ENCODE assay signal across 22 mouse cellular contexts in genomic region chr15:50580811-50581210, GRCm38 (mm10).
DNase-seq lines count a peak whose midpoint lies in the region; ATAC-seq and TF ChIP-seq lines count a peak whose summit lies in the region.
"Had no signal": no experiment of that assay in that cellular context is flagged by ENCODE, and none has a peak within 500 bp of the region (broad histone marks: within the 10 kb centered on the region; RNA-seq: fewer than 3 reads in every experiment).

No protein-coding gene starts in this region.

- H3K9me3 ChIP-seq in heart, embryonic 12.5 days (replicated peaks): no peaks in the 10 kb centered on the region
- no peaks in the 10 kb centered on the region for H3K9me3 ChIP-seq in liver, embryonic 11.5 days (ENCODE audit: control insufficient read depth, low read length)
- no peaks in the 10 kb centered on the region for H3K9me3 ChIP-seq in liver, embryonic 13.5 days (replicated peaks)
- H3K9me3 ChIP-seq: intestine, embryonic 15.5 days had no signal

- no peak overlapping the region for H3K27ac ChIP-seq in heart, embryonic 12.5 days (ENCODE audit: poor library complexity, severe bottlenecking)
- no peak overlapping the region for H3K27ac ChIP-seq in heart, adult 2 months
- no peak overlapping the region for H3K27ac ChIP-seq in liver, embryonic 11.5 days (ENCODE audit: low read depth, low read length)
- no peak overlapping the region for H3K27ac ChIP-seq in liver, embryonic 13.5 days
- H3K27ac ChIP-seq: embryonic facial prominence, embryonic 12.5 days; embryonic facial prominence, embryonic 15.5 days; hindbrain, embryonic 10.5 days; hindbrain, embryonic 13.5 days; intestine, embryonic 15.5 days had no signal

- H3K36me3 ChIP-seq in heart, embryonic 12.5 days: no peaks in the 10 kb centered on the region
- H3K36me3 ChIP-seq in heart, adult 2 months (ENCODE audit: control insufficient read depth, insufficient read depth, low read length): no peaks in the 10 kb centered on the region
- no peaks in the 10 kb centered on the region for H3K36me3 ChIP-seq in liver, embryonic 11.5 days (ENCODE audit: control insufficient read depth, insufficient read depth, low read length)
- no peaks in the 10 kb centered on the region for H3K36me3 ChIP-seq in liver, embryonic 13.5 days
- H3K36me3 ChIP-seq: embryonic facial prominence, embryonic 12.5 days; embryonic facial prominence, embryonic 15.5 days; hindbrain, embryonic 10.5 days; hindbrain, embryonic 13.5 days; intestine, embryonic 15.5 days had no signal

- no peak overlapping the region for H3K4me2 ChIP-seq in heart, embryonic 12.5 days
- no peak overlapping the region for H3K4me2 ChIP-seq in liver, embryonic 11.5 days
- H3K4me2 ChIP-seq in liver, embryonic 13.5 days: no peak overlapping the region
- H3K4me2 ChIP-seq: embryonic facial prominence, embryonic 12.5 days; embryonic facial prominence, embryonic 15.5 days; hindbrain, embryonic 13.5 days; intestine, embryonic 15.5 days had no signal

- no peak for TF ChIP-seq POLR2A in heart, adult 2 months (IDR thresholded peaks at IDR 0.05; ENCODE audit: insufficient read depth, low read depth, low read length)

- no peak overlapping the region for H3K9ac ChIP-seq in heart, embryonic 12.5 days
- H3K9ac ChIP-seq in heart, adult 2 months (ENCODE audit: low read depth, low read length): no peak overlapping the region
- no peak overlapping the region for H3K9ac ChIP-seq in liver, embryonic 11.5 days (ENCODE audit: low read depth, low read length)
- H3K9ac ChIP-seq in liver, embryonic 13.5 days: no peak overlapping the region
- H3K9ac ChIP-seq: embryonic facial prominence, embryonic 12.5 days; embryonic facial prominence, embryonic 15.5 days; forebrain, postnatal 0 days; hindbrain, embryonic 13.5 days; intestine, embryonic 15.5 days had no signal

- H3K4me1 ChIP-seq in heart, embryonic 12.5 days (replicated peaks): no peaks in the 10 kb centered on the region
- no peaks in the 10 kb centered on the region for H3K4me1 ChIP-seq in heart, adult 2 months (ENCODE audit: control insufficient read depth, insufficient read depth, low read length)
- no peaks in the 10 kb centered on the region for H3K4me1 ChIP-seq in liver, embryonic 11.5 days (replicated peaks; ENCODE audit: control insufficient read depth, insufficient read depth, low read length)
- no peaks in the 10 kb centered on the region for H3K4me1 ChIP-seq in liver, embryonic 13.5 days (replicated peaks)
- H3K4me1 ChIP-seq: embryonic facial prominence, embryonic 12.5 days; embryonic facial prominence, embryonic 15.5 days; hindbrain, embryonic 10.5 days; hindbrain, embryonic 13.5 days; intestine, embryonic 15.5 days had no signal

- TF ChIP-seq EP300 in heart, adult 2 months (IDR thresholded peaks at IDR 0.05; ENCODE audit: insufficient read depth, low read depth, low read length): no peak

- H3K79me2 ChIP-seq in heart, adult 2 months (replicated peaks; ENCODE audit: control insufficient read depth, insufficient read depth, low read length): no peaks in the 10 kb centered on the region

- H3K4me3 ChIP-seq in heart, embryonic 12.5 days: no peak overlapping the region
- H3K4me3 ChIP-seq in heart, adult 2 months: no peak overlapping the region
- no peak overlapping the region for H3K4me3 ChIP-seq in liver, embryonic 11.5 days (ENCODE audit: low read depth, low read length)
- H3K4me3 ChIP-seq in liver, embryonic 13.5 days (replicated peaks): no peak overlapping the region
- H3K4me3 ChIP-seq: embryonic facial prominence, embryonic 12.5 days; embryonic facial prominence, embryonic 15.5 days; hindbrain, embryonic 10.5 days; hindbrain, embryonic 13.5 days; intestine, embryonic 15.5 days had no signal

- DNase-seq in heart, adult 2 months: no peak
- DNase-seq in liver, embryonic 11.5 days (ENCODE audit: low spot score): no peak
- DNase-seq in liver, embryonic 13.5 days: peak; percentile 27
- DNase-seq in frontal cortex, postnatal 10 days (ENCODE audit: low spot score in 2 of 2): no peak
- DNase-seq in spleen, postnatal 14 days (ENCODE audit: low spot score in 2 of 2): no peak
- DNase-seq: adrenal gland, postnatal 10 days; adrenal gland, postnatal 36 days; cerebellum, adult 18-20 months; cerebellum, adult 9-10 months; cerebellum, postnatal 14 days; forebrain, postnatal 0 days; gastrocnemius, postnatal 25 days had no signal

- H3K27me3 ChIP-seq in heart, embryonic 12.5 days (replicated peaks): no peaks in the 10 kb centered on the region
- H3K27me3 ChIP-seq in heart, adult 2 months (ENCODE audit: control insufficient read depth, insufficient read depth, low read length): no peaks in the 10 kb centered on the region; the same call in 1 of the 2 replicates
- H3K27me3 ChIP-seq in liver, embryonic 11.5 days (replicated peaks; ENCODE audit: control insufficient read depth, insufficient read depth, low read length): no peaks in the 10 kb centered on the region
- no peaks in the 10 kb centered on the region for H3K27me3 ChIP-seq in liver, embryonic 13.5 days
- H3K27me3 ChIP-seq: embryonic facial prominence, embryonic 12.5 days; embryonic facial prominence, embryonic 15.5 days; hindbrain, embryonic 13.5 days; intestine, embryonic 15.5 days had no signal

- TF ChIP-seq CTCF in heart, adult 2 months (IDR thresholded peaks at IDR 0.05): no peak

- ATAC-seq in heart, embryonic 12.5 days (ENCODE audit: insufficient number of reproducible peaks, low FRiP score): peak; percentile 73
- peak; percentile 89 for ATAC-seq in liver, embryonic 11.5 days (replicated peaks; ENCODE audit: low FRiP score)
- peak; percentile 74 for ATAC-seq in liver, embryonic 13.5 days (ENCODE audit: low read depth)
- ATAC-seq: activated CD4-positive, CD25-positive, alpha-beta regulatory T cell, adult 4 months; CD4-positive, CD25-positive, alpha-beta regulatory T cell, adult 4 months; forebrain, embryonic 14.5 days; forebrain, postnatal 0 days; hindbrain, embryonic 16.5 days; intestine, embryonic 15.5 days had no signal

- 61% methylated on average over 5 of the region's 5 CpGs for WGBS in heart, embryonic 12.5 days
- WGBS in heart, adult 2 months: 86% methylated on average over 5 of the region's 5 CpGs
- WGBS in liver, embryonic 11.5 days: 60% methylated on average over 5 of the region's 5 CpGs
- WGBS in liver, embryonic 13.5 days (ENCODE audit: insufficient replicate concordance): 51% methylated on average over 5 of the region's 5 CpGs

- intact Hi-C loops in heart, adult 2 months (cut with DNase I): no loop called here
